In the genomic region with DNA sequence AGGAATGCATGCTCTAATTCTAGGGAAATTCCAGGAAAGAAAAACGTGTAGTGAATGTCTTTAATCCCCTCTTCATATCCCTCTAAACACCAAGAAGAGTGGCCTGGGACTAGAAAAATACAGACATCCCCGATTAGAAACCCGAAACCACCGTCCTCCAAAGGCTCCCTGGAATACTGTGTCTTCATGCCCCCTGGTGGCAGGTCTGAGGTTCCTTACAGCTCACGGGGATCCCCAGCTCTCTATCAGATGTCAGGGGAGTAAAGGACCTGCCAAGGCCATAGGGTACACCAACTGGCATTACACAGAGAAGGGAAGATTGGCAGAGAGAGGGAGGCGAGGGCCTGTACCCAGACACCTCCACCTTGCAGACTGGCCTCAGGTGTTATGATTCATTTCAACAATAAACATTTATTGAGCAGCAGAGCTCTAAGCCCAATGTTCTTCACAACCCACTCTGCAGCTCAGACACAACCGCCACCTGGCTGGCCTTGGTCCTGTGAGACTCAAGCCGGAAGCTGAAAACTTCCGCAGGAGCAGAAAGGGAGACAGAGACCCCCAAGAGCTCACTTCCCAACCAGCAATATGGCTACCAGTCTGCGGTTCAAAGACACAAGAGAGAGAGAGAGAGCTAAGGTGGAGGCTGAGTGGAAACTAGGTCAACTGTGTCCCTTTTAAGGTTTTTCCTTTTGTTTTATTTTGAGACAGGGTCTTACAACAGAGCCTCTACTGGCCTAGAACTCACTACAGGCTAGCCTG, we compare ENCODE assay signal across 9 mouse cellular contexts. TPM values are rescaled to one million over a fixed set of nuclear protein-coding genes. Genes with fewer than 3 reads are reported as not detected.
DNase-seq lines count a peak whose midpoint lies in the region; ATAC-seq and TF ChIP-seq lines count a peak whose summit lies in the region.
"Had no signal": no experiment of that assay in that cellular context is flagged by ENCODE, and none has a peak within 500 bp of the region (broad histone marks: within the 10 kb centered on the region; RNA-seq: fewer than 3 reads in every experiment).

No protein-coding gene starts in this region.

- H3K9ac ChIP-seq in MEL (ENCODE audit: control insufficient read depth, low read depth, low read length, poor library complexity, severe bottlenecking), result no peak overlapping the region
- H3K9ac ChIP-seq: midbrain, embryonic 12.5 days had no signal

- H3K36me3 ChIP-seq in MEL (ENCODE audit: control insufficient read depth in 1 of 2, insufficient read depth in 2 of 2, low read length in 2 of 2), result no peaks in the 10 kb centered on the region

- H3K9me3 ChIP-seq in MEL (replicated peaks; ENCODE audit: insufficient read depth, low read length), result no peaks in the 10 kb centered on the region
- H3K9me3 ChIP-seq: midbrain, embryonic 12.5 days had no signal

- peak; percentile 82 for TF ChIP-seq RAD21 in MEL (IDR thresholded peaks at IDR 0.05; ENCODE audit: low read depth, low read length)

- TF ChIP-seq EP300 in MEL (IDR thresholded peaks at IDR 0.05; ENCODE audit: low read depth in 1 of 2, low read length in 2 of 2), result no peak

- H3K27ac ChIP-seq in MEL (ENCODE audit: control insufficient read depth, low read depth, low read length), result no peak overlapping the region
- H3K27ac ChIP-seq: midbrain, embryonic 12.5 days had no signal

- TF ChIP-seq POLR2A in MEL (IDR thresholded peaks at IDR 0.05; ENCODE audit: control insufficient read depth in 1 of 2, insufficient read depth in 1 of 2, low read depth in 1 of 2, low read length in 2 of 2, poor library complexity in 1 of 2), result no peak

- peak; percentile 68 to 96 (median 86) for TF ChIP-seq CTCF in MEL (IDR thresholded peaks at IDR 0.05 in 2 of 3, conservative IDR thresholded peaks at IDR 0.05 in 1 of 3; ENCODE audit: control insufficient read depth in 1 of 3, insufficient read depth in 1 of 3, low read depth in 2 of 3, low read length in 3 of 3, poor library complexity in 1 of 3, severe bottlenecking in 1 of 3)

- peak; percentile 55 to 75 for DNase-seq in left cerebral cortex, adult 18-20 months (ENCODE audit: low spot score in 2 of 2)
- no peak for DNase-seq in left cerebral cortex, adult 11 months (ENCODE audit: low spot score)
- peak; percentile 82 for DNase-seq in MEL (ENCODE audit: low read depth, low spot score)
- peak; percentile 79 to 83 for DNase-seq in cerebellum, postnatal 14 days
- DNase-seq in kidney, postnatal 4 days, result peak; percentile 82 to 86
- DNase-seq in lung, postnatal 4 days, result peak; percentile 74 to 85
- peak; percentile 82 for DNase-seq in thymus, postnatal 25 days

- H3K4me3 ChIP-seq in MEL (ENCODE audit: control insufficient read depth in 1 of 2, insufficient read depth in 1 of 2, low read depth in 2 of 2, low read length in 2 of 2), result no peak overlapping the region
- H3K4me3 ChIP-seq: midbrain, embryonic 12.5 days had no signal

- H3K4me1 ChIP-seq in MEL (ENCODE audit: control insufficient read depth in 1 of 2, insufficient read depth in 2 of 2, low read length in 2 of 2), result no peaks in the 10 kb centered on the region

- H3K79me2 ChIP-seq in MEL (ENCODE audit: control insufficient read depth, insufficient read depth, low read length, poor library complexity), result no peaks in the 10 kb centered on the region

- no peaks in the 10 kb centered on the region; a peak in 1 of 4 replicates for H3K27me3 ChIP-seq in MEL (ENCODE audit: control insufficient read depth in 1 of 2, insufficient read depth in 2 of 2, low read length in 2 of 2)

- ATAC-seq in granulocyte monocyte progenitor cell, adult 5-6 weeks (replicated peaks; ENCODE audit: poor library complexity, severe bottlenecking), result peak; percentile 73; the same call in 1 of the 2 replicates

TF ChIP-seq in MEL, 35 proteins besides CTCF, POLR2A, EP300 and RAD21:
- TF ChIP-seq MAZ (IDR thresholded peaks at IDR 0.05; ENCODE audit: low read depth, low read length) (0 out of 2 replicates have a peak, but pooled peaks have one; percentile 48), MXI1 (IDR thresholded peaks at IDR 0.05; ENCODE audit: low read depth, low read length) (0 out of 2 replicates have a peak, but pooled peaks have one; percentile 15), SMC3 (IDR thresholded peaks at IDR 0.05; ENCODE audit: low read depth, low read length) (peak; percentile 99), ZC3H11A (IDR thresholded peaks at IDR 0.05; ENCODE audit: low read depth, low read length) (peak; percentile 86), GABPA (IDR thresholded peaks at IDR 0.05; ENCODE audit: low read depth, low read length) (0 out of 2 replicates have a peak, but pooled peaks have one; percentile 32), NRF1 (IDR thresholded peaks at IDR 0.05; ENCODE audit: insufficient read depth, low read depth, low read length, poor library complexity, severe bottlenecking) (no peak)

RNA-seq across cellular contexts. Expression of a gene that starts 6.4 kb away (rescaled TPM):
- 10 to 100 TPM; 10.4 to 11.3 TPM for total RNA-seq in left cerebral cortex, adult 18-20 months (2021)
- not detected in 2 replicates for total RNA-seq in MEL (2012; rRNA removed)
- polyA plus RNA-seq in MEL (2012; ENCODE audit: insufficient read depth in 1 of 2, insufficient read length in 2 of 2, low read depth in 1 of 2, low replicate concordance in 2 of 2, missing spikeins in 1 of 2), result under 1 TPM in 1 of 2 experiments, not detected in 1; 0.88 TPM
- total RNA-seq in granulocyte monocyte progenitor cell, adult 5-6 weeks (2014; fragmentation: Nextera tagmentation), result not detected in 2 replicates
- 0.26 TPM in 1 of 2 replicates, not detected in the other for total RNA-seq in granulocyte monocyte progenitor cell, adult 5-6 weeks (2017)

RNA-seq across cellular contexts. Expression of a gene that starts 7.2 kb away (rescaled TPM):
- total RNA-seq in left cerebral cortex, adult 18-20 months (2021), result 1 to 10 TPM; 4.3 to 6.6 TPM
- 0.19 TPM in 1 of 2 replicates, not detected in the other for total RNA-seq in MEL (2012; rRNA removed)
- polyA plus RNA-seq in MEL (2012; ENCODE audit: insufficient read depth in 1 of 2, insufficient read length in 2 of 2, low read depth in 1 of 2, low replicate concordance in 2 of 2, missing spikeins in 1 of 2), result under 1 TPM in 1 of 2 experiments, not detected in 1; 0.28 TPM
- not detected in 2 replicates for total RNA-seq in granulocyte monocyte progenitor cell, adult 5-6 weeks (2014; fragmentation: Nextera tagmentation)
- total RNA-seq in granulocyte monocyte progenitor cell, adult 5-6 weeks (2017), result not detected in 2 replicates

RNA-seq across cellular contexts. Expression of a gene that starts 10.7 kb away (rescaled TPM):
- total RNA-seq in left cerebral cortex, adult 18-20 months (2021), result 10 to 100 TPM; 47.2 to 49.3 TPM
- 1.0 and 1.4 TPM in 2 replicates for total RNA-seq in MEL (2012; rRNA removed)
- 1 to 10 TPM in 1 of 2 experiments, not detected in 1; 8.5 TPM for polyA plus RNA-seq in MEL (2012; ENCODE audit: insufficient read depth in 1 of 2, insufficient read length in 2 of 2, low read depth in 1 of 2, low replicate concordance in 2 of 2, missing spikeins in 1 of 2)
- total RNA-seq in granulocyte monocyte progenitor cell, adult 5-6 weeks (2014; fragmentation: Nextera tagmentation), result 4.8 and 6.7 TPM in 2 replicates
- total RNA-seq in granulocyte monocyte progenitor cell, adult 5-6 weeks (2017), result 1.4 and 4.2 TPM in 2 replicates

RNA-seq across cellular contexts. Expression of a gene that starts 33.4 kb away (rescaled TPM):
- total RNA-seq in left cerebral cortex, adult 18-20 months (2021), result 10 to 100 TPM; 47.2 to 53.8 TPM
- 58.0 and 61.3 TPM in 2 replicates for total RNA-seq in MEL (2012; rRNA removed)
- polyA plus RNA-seq in MEL (2012; ENCODE audit: insufficient read depth in 1 of 2, insufficient read length in 2 of 2, low read depth in 1 of 2, low replicate concordance in 2 of 2, missing spikeins in 1 of 2), result 100 to 1,000 TPM in 1 of 2 experiments, 10 to 100 TPM in 1; 79.2 to 287 TPM
- 46.9 and 50.7 TPM in 2 replicates for total RNA-seq in granulocyte monocyte progenitor cell, adult 5-6 weeks (2014; fragmentation: Nextera tagmentation)
- total RNA-seq in granulocyte monocyte progenitor cell, adult 5-6 weeks (2017), result 23.3 and 31.3 TPM in 2 replicates

RNA-seq across cellular contexts. Expression of a gene that starts 33.5 kb away (rescaled TPM):
- total RNA-seq in left cerebral cortex, adult 18-20 months (2021), result 1 to 10 TPM in 1 of 2 experiments, under 1 TPM in 1; 0.82 to 1.2 TPM
- 0.56 and 0.65 TPM in 2 replicates for total RNA-seq in MEL (2012; rRNA removed)
- polyA plus RNA-seq in MEL (2012; ENCODE audit: insufficient read depth in 1 of 2, insufficient read length in 2 of 2, low read depth in 1 of 2, low replicate concordance in 2 of 2, missing spikeins in 1 of 2), result under 1 TPM in 1 of 2 experiments, not detected in 1; 0.81 TPM
- not detected in 2 replicates for total RNA-seq in granulocyte monocyte progenitor cell, adult 5-6 weeks (2014; fragmentation: Nextera tagmentation)
- total RNA-seq in granulocyte monocyte progenitor cell, adult 5-6 weeks (2017), result not detected in 2 replicates

Comparison
In these comparisons a context has a peak if more than half of its experiments do, and no peak if none do; other contexts are left out.
1. RNA of a gene that starts 6.4 kb away (total RNA-seq): 10.4 to 11.3 TPM in left cerebral cortex, adult 18-20 months; not detected in MEL and 0.26 TPM in granulocyte monocyte progenitor cell, adult 5-6 weeks; every median in the first group is over 4 times any median in the second.
2. RNA of a gene that starts 10.7 kb away (total RNA-seq): 47.2 to 49.3 TPM in left cerebral cortex, adult 18-20 months; 1.4 to 6.7 TPM in granulocyte monocyte progenitor cell, adult 5-6 weeks and 1.0 to 1.4 TPM in MEL; every median in the first group is over 4 times any median in the second.